Mouse (Mus musculus) heart, postnatal 0 days (tissue): ENCODE data around the gene Ppp6r1. TPM values are rescaled to one million over a fixed set of nuclear protein-coding genes. Genes with fewer than 3 reads are reported as not detected.
A peak's percentile ranks its signal among the peaks of the same experiment; 100 is the strongest.

Source experiments
- ATAC-seq: fragments of 200-750 bp; cut with Nextera tagmentation; 2 replicates; pipeline ENCODE4 v1.8.0; 2017; ENCODE audit warnings: low read depth, moderate number of reproducible peaks, moderate library complexity; ENCODE audit not compliant: insufficient read depth
- DNase-seq: peaks from one replicate; pipeline ENCODE4 v3.0.0-alpha.2; 2016; ENCODE audit warnings: low spot score
- H3K27ac ChIP-seq: fragments of 300-500 bp; sonication (generic); 2 replicates; pipeline ENCODE4 v1.5.1; 2014; ENCODE audit warnings: low read depth, mild to moderate bottlenecking
- H3K27me3 ChIP-seq: fragments of 300-500 bp; sonication (generic); 2 replicates; pipeline ENCODE4 v1.6.1; 2014; ENCODE audit warnings: low read length, mixed read lengths; ENCODE audit not compliant: control insufficient read depth, insufficient read depth
- H3K36me3 ChIP-seq: fragments of 300-500 bp; sonication (generic); replicated peaks from 2 replicates; pipeline ENCODE4 v1.6.1; 2014; ENCODE audit warnings: low read length, mixed read lengths; ENCODE audit not compliant: control insufficient read depth, insufficient read depth
- H3K4me1 ChIP-seq: fragments of 300-500 bp; sonication (generic); 2 replicates; pipeline ENCODE4 v1.6.1; 2014; ENCODE audit warnings: antibody characterized with exemption; ENCODE audit not compliant: control insufficient read depth, insufficient read depth
- H3K4me2 ChIP-seq: fragments of 300-500 bp; sonication (generic); 2 replicates; pipeline ENCODE4 v1.6.1; 2014; ENCODE audit warnings: low read depth, mild to moderate bottlenecking, low read length, moderate library complexity
- H3K4me3 ChIP-seq: fragments of 300-500 bp; sonication (generic); 2 replicates; pipeline ENCODE4 v1.5.1; 2014; ENCODE audit warnings: low read depth, low read length
- H3K9ac ChIP-seq: fragments of 300-500 bp; sonication (generic); replicated peaks from 2 replicates; pipeline ENCODE4 v1.6.1; 2014; ENCODE audit warnings: low read depth, low read length, mixed read lengths
- H3K9me3 ChIP-seq: fragments of 300-500 bp; sonication (generic); replicated peaks from 2 replicates; pipeline ENCODE4 v1.6.1; 2016; ENCODE audit warnings: low read length; ENCODE audit not compliant: control insufficient read depth
- CTCF ChIP-seq: IDR thresholded peaks from 2 replicates; pipeline ENCODE4 v1.5.1; 2016; ENCODE audit warnings: antibody characterized with exemption, control low read depth, low read depth
- EP300 ChIP-seq: IDR thresholded peaks from 2 replicates; pipeline ENCODE4 v1.6.1; 2016; ENCODE audit warnings: antibody characterized with exemption, low read depth
- WGBS: fragments of 180-500 bp; shearing (Covaris S2); extraction: QIAGEN DNeasy Blood & Tissue Kit; methylation state at CpG from one replicate; pipeline ENCODE4 v1.1.7; 2014; 5-methylcytosine and 5-hydroxymethylcytosine counted together
- polyA plus RNA-seq: library from polyadenylated mRNA; unstranded; fragments of >200 nt; fragmentation: Nextera tagmentation; extraction: Ambion mirVana; gene quantifications from 2 replicates; pipeline ENCODE4 v1.2.1, GENCODE M21; 2015
- total RNA-seq: library from RNA; depleted of rRNA; stranded (reverse); fragments of >200 nt; gene quantifications from 2 replicates; pipeline ENCODE4 v1.2.3, GENCODE M21; 2014; ENCODE audit warnings: low replicate concordance

Ppp6r1 gene
- total and polyA plus RNA-seq, 2 experiments from 2014 or later: 5.7 to 101 TPM

DNA sequence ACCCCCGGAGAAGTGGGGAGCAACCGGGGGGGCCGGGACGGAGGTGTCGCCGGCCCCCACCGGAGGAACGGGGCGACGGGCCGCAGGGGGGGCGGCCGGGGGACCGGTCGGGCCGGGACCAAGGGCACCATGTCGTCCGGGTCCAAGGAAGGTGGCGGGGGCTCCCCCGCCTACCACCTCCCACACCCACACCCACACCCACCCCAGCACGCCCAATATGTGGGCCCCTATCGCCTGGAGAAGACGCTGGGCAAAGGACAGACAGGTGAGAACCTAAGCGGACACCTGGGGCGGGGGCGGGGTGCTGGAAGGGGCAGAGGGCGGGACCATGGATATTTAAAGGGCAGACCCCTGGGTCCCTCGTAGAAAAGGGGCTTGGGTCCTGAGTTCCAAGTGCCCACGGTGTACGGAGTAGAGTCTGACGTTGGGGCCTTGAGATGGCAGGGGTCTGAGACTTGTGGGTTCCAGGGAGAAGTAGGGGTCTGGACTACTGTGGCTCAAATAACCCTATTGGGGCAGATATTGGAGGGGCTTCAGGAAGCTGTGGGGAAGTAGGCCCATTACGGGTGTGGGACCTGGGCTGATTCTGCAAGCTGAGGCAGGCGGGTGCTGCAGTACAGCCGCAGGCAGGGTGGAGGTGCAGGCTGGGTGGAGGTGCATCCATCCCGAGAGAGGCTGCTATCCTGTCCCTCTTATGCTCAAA is 32.3 kb upstream of the Ppp6r1 start:
- no peak for TF ChIP-seq EP300
- no peak for TF ChIP-seq CTCF
- ATAC-seq: peak; percentile 18; the same call in 1 of the 2 replicates
- Histone ChIP-seq H3K9me3 (no peaks in the 10 kb centered on the region), H3K36me3 (no peaks in the 10 kb centered on the region; the same call in 1 of the 2 replicates), H3K9ac (peak overlapping the region; percentile 93), H3K27me3 (no peaks in the 10 kb centered on the region), H3K4me2 (peak overlapping the region; percentile 100), H3K4me3 (peak overlapping the region; percentile 74), H3K27ac (peak overlapping the region; percentile 71), H3K4me1 (no peaks in the 10 kb centered on the region)
- DNase-seq: no peak
- WGBS: 17% methylated on average over 23 of the region's 35 CpGs

DNA sequence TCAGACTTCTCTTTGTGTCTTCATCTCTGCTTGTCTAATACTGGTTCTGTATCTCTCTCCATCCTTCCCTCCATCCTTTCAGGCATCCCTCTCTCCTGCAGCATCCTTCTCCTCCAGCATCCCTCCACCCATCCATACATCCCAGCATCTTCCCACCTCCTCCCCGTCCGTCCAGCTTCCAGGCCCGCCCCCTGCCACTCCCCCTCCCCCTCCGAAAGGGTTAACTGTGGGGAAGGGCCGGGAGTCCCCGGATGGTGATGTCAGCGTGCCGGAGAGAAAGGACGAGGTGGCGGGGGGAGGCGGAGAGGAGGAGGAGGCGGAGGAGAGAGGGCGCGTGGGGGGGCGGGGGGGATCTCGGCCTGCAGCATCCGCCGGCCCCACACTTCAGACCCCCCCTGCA is 31.6 kb upstream of the Ppp6r1 start, which contains the start of gene Brsk1:
Brsk1 (plus strand) TSS at position 218 of the 400 bp plus-strand sequence.
- DNase-seq: peak; percentile 16
- peak within 1 kb of the TSS; percentile 100 for H3K4me2 ChIP-seq
- H3K4me1 ChIP-seq: no peaks in the 10 kb centered on the region
- TF ChIP-seq EP300 (no peak), CTCF (no peak)
- WGBS: 2% methylated on average over 6 of the region's 18 CpGs
- H3K27me3 ChIP-seq: no peaks in the 10 kb centered on the region
- peak within 1 kb of the TSS; percentile 71 for H3K27ac ChIP-seq
- peak within 1 kb of the TSS; percentile 93 for H3K9ac ChIP-seq
- no peaks in the 10 kb centered on the region for H3K9me3 ChIP-seq
- H3K4me3 ChIP-seq: peak within 1 kb of the TSS; percentile 74
- no peaks in the 10 kb centered on the region; the same call in 1 of the 2 replicates for H3K36me3 ChIP-seq
- peak; percentile 70 for ATAC-seq

DNA sequence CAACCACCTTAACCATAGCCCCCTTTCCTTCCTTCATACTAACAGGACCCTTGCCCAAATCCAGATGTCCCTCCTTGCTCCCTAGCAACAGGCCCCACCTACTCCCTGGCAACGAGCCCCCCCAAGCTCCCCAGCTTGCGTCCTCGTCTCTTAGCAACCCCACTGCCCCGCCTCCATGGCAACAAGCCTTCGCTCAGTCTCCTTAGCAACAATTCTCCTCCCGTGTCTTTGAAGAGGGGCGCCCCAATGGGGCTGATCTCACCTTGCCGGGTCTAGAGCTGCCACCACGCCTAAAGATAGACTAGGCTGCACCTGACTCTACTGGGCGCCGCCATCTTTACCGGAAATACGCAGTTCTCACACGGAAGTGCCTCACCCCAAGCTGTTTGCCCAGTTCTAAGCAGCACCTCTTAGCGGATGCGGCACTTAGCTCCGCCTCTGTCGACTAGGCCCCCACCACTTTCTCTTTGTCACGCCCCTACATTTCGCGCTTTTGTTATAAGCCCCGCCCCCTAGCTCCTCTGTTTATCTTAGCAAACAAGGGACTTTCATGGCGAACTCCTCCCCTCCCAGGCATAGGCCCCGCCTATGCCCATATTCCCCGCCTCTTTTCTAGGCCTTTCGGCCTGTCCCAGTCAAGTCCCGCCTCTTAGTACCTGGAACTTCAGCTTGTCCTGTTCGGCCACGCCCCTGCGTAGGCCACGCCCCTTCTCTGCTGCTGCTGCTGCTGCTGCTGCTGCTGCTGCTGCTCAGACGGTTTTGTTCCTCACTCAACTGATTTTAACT is 26.0 kb upstream of the Ppp6r1 start, which contains the start of gene Hspbp1:
Hspbp1 (minus strand) TSS at position 437 of the 786 bp plus-strand sequence.
- Histone ChIP-seq H3K9me3 (no peaks in the 10 kb centered on the region), H3K4me1 (peaks cover 9% of the 10 kb centered on the region), H3K27ac (peak within 1 kb of the TSS; percentile 52), H3K27me3 (no peaks in the 10 kb centered on the region), H3K4me3 (peak within 1 kb of the TSS; percentile 61), H3K36me3 (peaks cover 12% of the 10 kb centered on the region; the same call in 1 of the 2 replicates), H3K4me2 (peak within 1 kb of the TSS; percentile 69), H3K9ac (peak within 1 kb of the TSS; percentile 47)
- peak; percentile 96 for ATAC-seq
- peak; percentile 97 for DNase-seq
- TF ChIP-seq CTCF: no peak
- TF ChIP-seq EP300: 0 out of 2 replicates have a peak, but pooled peaks have one; percentile 51
- under 1% methylated on average over 32 of the region's 32 CpGs for WGBS

DNA sequence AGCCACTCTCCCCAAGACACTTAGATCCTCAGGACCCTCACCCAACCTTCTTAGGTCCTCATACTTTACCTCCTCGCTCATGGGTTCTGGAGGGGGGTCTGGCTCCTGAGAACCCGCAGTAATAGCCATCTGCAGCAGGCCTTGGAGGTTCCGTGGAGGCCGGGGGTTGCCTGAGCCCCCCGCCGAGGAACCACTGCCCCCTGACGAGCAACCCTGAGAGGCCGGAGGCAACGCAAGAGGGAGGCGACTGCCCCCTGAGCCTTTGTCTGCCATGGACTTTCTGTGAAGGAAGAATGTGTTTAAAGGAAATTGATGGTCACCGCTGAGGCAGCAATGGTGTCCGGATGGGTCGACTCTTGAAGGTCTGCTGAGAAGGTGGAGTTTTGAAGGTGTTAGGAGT is 25.4 kb upstream of the Ppp6r1 start:
- no peaks in the 10 kb centered on the region for H3K27me3 ChIP-seq
- peaks cover 12% of the 10 kb centered on the region; the same call in 1 of the 2 replicates for H3K36me3 ChIP-seq
- H3K9me3 ChIP-seq: no peaks in the 10 kb centered on the region
- ATAC-seq (no peak), DNase-seq (no peak)
- WGBS: 4% methylated on average over 13 of the region's 13 CpGs
- H3K4me1 ChIP-seq: peaks cover 9% of the 10 kb centered on the region
- H3K4me2 ChIP-seq: peak overlapping the region; percentile 69
- H3K27ac ChIP-seq: peak overlapping the region; percentile 52
- peak overlapping the region; percentile 61 for H3K4me3 ChIP-seq
- no peak for TF ChIP-seq EP300
- no peak for TF ChIP-seq CTCF
- H3K9ac ChIP-seq: peak overlapping the region; percentile 47

- 85% methylated on average over 5 of the region's 5 CpGs for WGBS
- DNase-seq (no peak), ATAC-seq (no peak)
- H3K36me3 ChIP-seq: peaks cover 17% of the 10 kb centered on the region
- H3K9me3 ChIP-seq: no peaks in the 10 kb centered on the region
- H3K4me1 ChIP-seq: peaks cover 9% of the 10 kb centered on the region
- H3K4me3 ChIP-seq: no peak overlapping the region
- no peak overlapping the region for H3K27ac ChIP-seq
- no peak overlapping the region for H3K4me2 ChIP-seq
- TF ChIP-seq CTCF (no peak), EP300 (no peak)
- H3K27me3 ChIP-seq: no peaks in the 10 kb centered on the region
- H3K9ac ChIP-seq: no peak overlapping the region
Observed at GRCm38 (mm10) chr7:4683307-4683706, 24.5 kb upstream of the Ppp6r1 start.
